Mouse (Mus musculus): Measurements from ENCODE around the gene Rcn3. TPM values are rescaled to one million over a fixed set of nuclear protein-coding genes. Genes with fewer than 3 reads are reported as not detected.

The Rcn3 gene
- polyA plus RNA-seq, 1 experiment from 2014 or later, result 17.9 TPM

GRCm38 (mm10) chr7:45073171-45073707, 18.8 kb downstream of the Rcn3 start:
- no peak overlapping the region for H3K4me3 ChIP-seq (ENCODE audit: low read depth, low read length)
- no peak for DNase-seq
- no peak overlapping the region for H3K27ac ChIP-seq (ENCODE audit: low read depth)
- H3K36me3 ChIP-seq (replicated peaks; ENCODE audit: insufficient read depth, low read length), result peaks cover 20% of the 10 kb centered on the region
- no peak for ATAC-seq
- no peak overlapping the region for H3K4me2 ChIP-seq (ENCODE audit: low read depth, low read length)
- no peak overlapping the region for H3K9ac ChIP-seq (replicated peaks)
- TF ChIP-seq CTCF (IDR thresholded peaks at IDR 0.05; ENCODE audit: low read depth), result no peak
- no peak for TF ChIP-seq EP300 (IDR thresholded peaks at IDR 0.05; ENCODE audit: low read depth)
- no peaks in the 10 kb centered on the region for H3K9me3 ChIP-seq (ENCODE audit: low read length)
- 0 out of 2 replicates have a peak, but pooled peaks cover 4% of the 10 kb centered on the region for H3K4me1 ChIP-seq (ENCODE audit: insufficient read depth)
- H3K27me3 ChIP-seq (ENCODE audit: insufficient read depth, low read length), result no peaks in the 10 kb centered on the region
- 53% methylated on average over 7 of the region's 7 CpGs for WGBS (ENCODE audit: insufficient replicate concordance)

- WGBS (ENCODE audit: insufficient replicate concordance), result 69% methylated on average over 2 of the region's 2 CpGs
These were observed 19.8 kb downstream of the Rcn3 start for GRCm38 (mm10) chr7:45072230-45072629.

DNA sequence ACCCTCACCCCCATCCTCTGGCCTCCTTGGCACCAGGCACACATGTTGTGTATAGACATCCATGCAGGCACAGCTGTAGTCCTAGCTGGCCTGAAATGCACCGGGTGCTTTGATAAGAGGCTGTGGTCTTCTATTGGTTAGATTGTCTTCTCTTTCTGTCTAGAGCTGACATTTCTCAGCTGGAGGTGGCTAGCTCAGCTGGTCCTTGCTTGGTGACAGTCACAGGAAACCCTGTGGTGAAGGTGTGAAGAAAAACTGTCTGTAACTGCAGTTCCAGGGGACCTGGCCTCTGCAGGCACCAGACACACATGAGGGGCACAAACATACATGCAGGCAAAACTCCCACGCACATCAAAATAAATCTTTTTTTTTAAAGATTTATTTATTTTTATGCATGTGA, 22.4 kb downstream of the Rcn3 start:
- WGBS (ENCODE audit: insufficient replicate concordance), result 66% methylated on average over 2 of the region's 2 CpGs
- Histone ChIP-seq H3K27ac (ENCODE audit: low read depth) (no peak overlapping the region), H3K4me3 (ENCODE audit: low read depth, low read length) (no peak overlapping the region), H3K9me3 (ENCODE audit: low read length) (no peaks in the 10 kb centered on the region), H3K9ac (replicated peaks) (no peak overlapping the region), H3K4me2 (ENCODE audit: low read depth, low read length) (no peak overlapping the region), H3K4me1 (ENCODE audit: insufficient read depth) (no peaks in the 10 kb centered on the region), H3K27me3 (ENCODE audit: insufficient read depth, low read length) (no peaks in the 10 kb centered on the region), H3K36me3 (replicated peaks; ENCODE audit: insufficient read depth, low read length) (peaks cover under 1% of the 10 kb centered on the region)
- no peak for ATAC-seq
- TF ChIP-seq CTCF (IDR thresholded peaks at IDR 0.05; ENCODE audit: low read depth) (no peak), EP300 (IDR thresholded peaks at IDR 0.05; ENCODE audit: low read depth) (no peak)
- DNase-seq, result no peak

More at GRCm38 (mm10) chr7:45072230-45072629, 19.8 kb downstream of the Rcn3 start:
- Histone ChIP-seq H3K4me1 (ENCODE audit: insufficient read depth) (0 out of 2 replicates have a peak, but pooled peaks cover 4% of the 10 kb centered on the region), H3K9ac (replicated peaks) (no peak overlapping the region), H3K27me3 (ENCODE audit: insufficient read depth, low read length) (no peaks in the 10 kb centered on the region), H3K27ac (ENCODE audit: low read depth) (peak overlapping the region; percentile 9; the same call in 1 of the 2 replicates), H3K36me3 (replicated peaks; ENCODE audit: insufficient read depth, low read length) (peaks cover 13% of the 10 kb centered on the region), H3K4me3 (ENCODE audit: low read depth, low read length) (no peak overlapping the region), H3K9me3 (ENCODE audit: low read length) (no peaks in the 10 kb centered on the region), H3K4me2 (ENCODE audit: low read depth, low read length) (no peak overlapping the region)
- no peak for DNase-seq
- TF ChIP-seq CTCF (IDR thresholded peaks at IDR 0.05; ENCODE audit: low read depth) (peak; percentile 62), EP300 (IDR thresholded peaks at IDR 0.05; ENCODE audit: low read depth) (no peak)
- ATAC-seq, result peak; percentile 35

DNA sequence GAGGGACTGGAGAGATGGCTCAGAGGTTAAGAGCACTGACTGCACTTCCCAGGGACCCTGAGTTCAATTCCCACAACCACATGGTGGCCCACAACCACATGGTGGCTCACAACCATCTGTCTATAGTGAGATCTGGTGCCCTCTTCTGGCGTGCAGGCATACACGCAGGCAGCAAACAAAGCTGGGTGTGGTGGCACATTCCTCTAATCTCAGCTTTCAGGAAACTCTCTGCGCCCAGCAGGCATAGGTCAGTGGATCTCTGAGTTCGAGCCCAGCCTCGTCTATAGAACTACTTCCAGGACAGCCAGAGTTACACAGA, 24.1 kb downstream of the Rcn3 start:
- Histone ChIP-seq H3K36me3 (replicated peaks; ENCODE audit: insufficient read depth, low read length) (no peaks in the 10 kb centered on the region), H3K27ac (ENCODE audit: low read depth) (no peak overlapping the region), H3K4me2 (ENCODE audit: low read depth, low read length) (no peak overlapping the region), H3K27me3 (ENCODE audit: insufficient read depth, low read length) (no peaks in the 10 kb centered on the region), H3K4me1 (ENCODE audit: insufficient read depth) (peaks cover 8% of the 10 kb centered on the region; the same call in 1 of the 2 replicates), H3K4me3 (ENCODE audit: low read depth, low read length) (no peak overlapping the region), H3K9ac (replicated peaks) (no peak overlapping the region), H3K9me3 (ENCODE audit: low read length) (no peaks in the 10 kb centered on the region)
- WGBS (ENCODE audit: insufficient replicate concordance), result 23% methylated on average over 5 of the region's 5 CpGs
- DNase-seq, result peak; percentile 70
- ATAC-seq, result peak; percentile 49
- TF ChIP-seq EP300 (IDR thresholded peaks at IDR 0.05; ENCODE audit: low read depth) (no peak), CTCF (IDR thresholded peaks at IDR 0.05; ENCODE audit: low read depth) (peak; percentile 89)

GRCm38 (mm10) chr7:45067190-45067999, 24.6 kb downstream of the Rcn3 start:
- Histone ChIP-seq H3K9ac (replicated peaks) (no peak overlapping the region), H3K36me3 (replicated peaks; ENCODE audit: insufficient read depth, low read length) (no peaks in the 10 kb centered on the region), H3K27ac (ENCODE audit: low read depth) (no peak overlapping the region), H3K4me1 (ENCODE audit: insufficient read depth) (peaks cover 8% of the 10 kb centered on the region; the same call in 1 of the 2 replicates), H3K4me2 (ENCODE audit: low read depth, low read length) (no peak overlapping the region), H3K4me3 (ENCODE audit: low read depth, low read length) (no peak overlapping the region), H3K9me3 (ENCODE audit: low read length) (no peaks in the 10 kb centered on the region), H3K27me3 (ENCODE audit: insufficient read depth, low read length) (no peaks in the 10 kb centered on the region)
- TF ChIP-seq CTCF (IDR thresholded peaks at IDR 0.05; ENCODE audit: low read depth) (no peak), EP300 (IDR thresholded peaks at IDR 0.05; ENCODE audit: low read depth) (no peak)
- DNase-seq (no peak), ATAC-seq (peak; percentile 18; the same call in 1 of the 2 replicates)
- 51% methylated on average over 4 of the region's 4 CpGs for WGBS (ENCODE audit: insufficient replicate concordance)

DNA sequence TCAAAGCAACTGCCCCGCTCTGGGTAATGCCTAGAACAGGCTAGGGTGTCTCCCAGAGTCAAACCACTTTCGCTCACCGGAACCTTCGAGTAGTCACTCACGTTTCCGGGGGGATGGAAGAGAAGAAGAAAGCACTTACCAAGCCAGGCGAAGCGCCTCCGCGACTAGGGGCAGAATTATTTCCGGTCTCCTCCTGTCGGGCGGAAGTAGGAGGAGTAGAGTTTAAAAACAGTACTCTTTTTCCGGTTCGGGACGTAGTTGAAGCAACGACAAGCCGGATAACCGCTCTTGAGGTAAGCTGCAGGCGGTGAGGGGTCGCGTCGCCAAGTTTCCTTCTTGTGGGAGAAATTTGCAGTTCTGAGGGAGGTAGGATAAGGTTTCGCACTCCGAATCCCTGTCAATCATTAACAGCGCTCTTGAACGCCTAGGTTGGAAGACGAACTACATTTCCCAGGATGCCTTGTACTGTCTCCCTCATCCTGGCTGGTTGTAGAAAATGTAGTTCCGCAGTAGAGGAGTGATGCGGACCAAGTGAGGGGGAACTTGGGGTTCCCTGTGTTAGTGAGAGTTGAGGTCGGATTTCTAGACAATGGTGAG, 29.7 kb downstream of the Rcn3 start, which contains the start of the genes Nosip and Prrg2:
Gene Nosip (plus strand): TSS at position 191 of the 597 bp plus-strand sequence.
Gene Prrg2 (minus strand): TSS at position 439 of the 597 bp plus-strand sequence.
- peak within 1 kb of the TSS; percentile 76 for H3K4me2 ChIP-seq (ENCODE audit: low read depth, low read length)
- H3K4me3 ChIP-seq (ENCODE audit: low read depth, low read length), result peak within 1 kb of the TSS; percentile 91
- H3K36me3 ChIP-seq (replicated peaks; ENCODE audit: insufficient read depth, low read length), result no peaks in the 10 kb centered on the region
- H3K9ac ChIP-seq (replicated peaks), result peak within 1 kb of the TSS; percentile 82
- peak; percentile 94 for DNase-seq
- TF ChIP-seq EP300 (IDR thresholded peaks at IDR 0.05; ENCODE audit: low read depth) (peak; percentile 20), CTCF (IDR thresholded peaks at IDR 0.05; ENCODE audit: low read depth) (peak; percentile 41)
- peak within 1 kb of the TSS; percentile 94 for H3K27ac ChIP-seq (ENCODE audit: low read depth)
- 2% methylated on average over 31 of the region's 31 CpGs for WGBS (ENCODE audit: insufficient replicate concordance)
- no peaks in the 10 kb centered on the region for H3K9me3 ChIP-seq (ENCODE audit: low read length)
- ATAC-seq, result peak; percentile 93
- H3K4me1 ChIP-seq (ENCODE audit: insufficient read depth), result peaks cover 19% of the 10 kb centered on the region; the same call in 1 of the 2 replicates
- H3K27me3 ChIP-seq (ENCODE audit: insufficient read depth, low read length), result no peaks in the 10 kb centered on the region

All from liver, postnatal 0 days (tissue).